Mouse (Mus musculus) heart, postnatal 10 days (tissue): ENCODE measurements around the gene Bmpr1a. TPM values are rescaled to one million over a fixed set of nuclear protein-coding genes. Genes with fewer than 3 reads are reported as not detected.

Experiments used
- DNase-seq, 2 experiments: peaks; one replicate each; pipeline ENCODE4 v3.0.0; 2021
- intact Hi-C: fragments of 180-260 bp; cut with DNase I; formaldehyde crosslinking; loops from one replicate; pipeline ENCODE4 v1.15.1; 2025
- total RNA-seq, 2 experiments: library from RNA; stranded (reverse); gene quantifications; 2 replicates each; pipeline ENCODE4 v1.2.3; 2021

Bmpr1a gene
- 100 to 1,000 TPM in 1 of 2 experiments, 10 to 100 TPM in 1; 83.2 to 115 TPM for total RNA-seq

GRCm38 (mm10) chr14:34503325-34503647 lies at the start of gene Bmpr1a:
TSS of gene Bmpr1a (minus strand) at chr14:34503341.
- intact Hi-C loops: loop anchor here (5.0 kb wide), 3 partner anchors 46 to 191 kb away; partner anchors contain the start of genes Glud1, Mmrn2 and Shld2
- DNase-seq: no peak

DNA sequence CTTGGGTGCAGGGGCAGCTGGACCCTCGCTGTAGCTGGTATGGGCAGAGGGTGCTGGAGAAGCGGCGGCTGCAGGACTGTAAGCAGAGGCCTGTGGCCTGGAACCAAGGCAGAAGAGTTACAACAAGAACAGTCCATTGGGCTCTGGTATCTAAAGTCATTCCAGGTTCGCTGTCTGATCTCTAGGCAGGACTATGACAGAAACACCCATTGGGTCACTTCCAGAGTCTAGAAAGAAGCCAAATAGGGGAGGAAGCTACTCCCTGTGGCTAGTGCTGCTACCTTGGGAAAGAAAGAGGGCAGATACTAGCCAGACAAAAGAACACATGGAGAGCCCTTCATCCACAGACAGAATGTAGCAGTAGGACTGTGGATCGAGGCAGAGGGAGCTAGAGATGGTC lies 49.1 kb upstream of the Bmpr1a start:
- intact Hi-C loops: loop anchor here (10.0 kb wide), 1 partner anchor 277 kb away; no protein-coding TSS in a partner anchor
- DNase-seq: no peak

DNA sequence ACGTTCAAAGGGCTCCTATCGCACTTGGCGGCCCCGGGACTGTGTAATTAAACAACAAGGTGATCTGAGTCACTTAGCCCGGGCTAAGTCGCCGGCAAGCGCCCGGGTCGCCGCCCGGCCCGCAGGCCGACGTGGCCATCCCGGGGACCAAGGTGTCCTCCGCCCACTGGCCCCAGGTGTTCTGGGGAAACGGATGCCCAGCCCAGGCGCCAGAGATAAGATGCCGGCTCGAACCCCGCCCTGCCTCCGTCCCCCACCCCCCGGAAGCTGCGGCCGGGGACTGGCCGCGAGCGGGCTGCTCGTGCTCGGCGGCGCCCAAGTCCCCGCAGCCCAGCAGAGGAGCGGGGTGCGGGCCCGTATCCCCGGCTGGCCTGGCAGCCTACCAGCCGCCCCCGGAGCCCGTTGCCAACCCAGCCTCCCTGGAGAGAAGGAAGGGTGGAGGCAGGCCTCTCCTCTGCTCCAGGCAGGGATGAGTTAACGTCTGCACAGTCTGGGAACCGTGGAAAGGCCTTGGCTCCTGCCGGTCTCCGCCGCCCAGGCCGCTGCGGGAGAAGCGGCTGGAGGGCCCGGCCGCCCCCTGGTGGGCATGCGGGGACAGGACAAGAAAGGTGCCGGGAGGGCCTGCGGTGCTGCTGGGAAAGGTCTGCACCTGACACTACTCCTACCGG lies 46.0 kb upstream of the Bmpr1a start:
- DNase-seq: peak; percentile 86 to 88
- intact Hi-C loops: loop anchor here (2.0 to 5.0 kb wide), 3 partner anchors 48 to 177 kb away; partner anchors contain the start of gene Sncg

DNA sequence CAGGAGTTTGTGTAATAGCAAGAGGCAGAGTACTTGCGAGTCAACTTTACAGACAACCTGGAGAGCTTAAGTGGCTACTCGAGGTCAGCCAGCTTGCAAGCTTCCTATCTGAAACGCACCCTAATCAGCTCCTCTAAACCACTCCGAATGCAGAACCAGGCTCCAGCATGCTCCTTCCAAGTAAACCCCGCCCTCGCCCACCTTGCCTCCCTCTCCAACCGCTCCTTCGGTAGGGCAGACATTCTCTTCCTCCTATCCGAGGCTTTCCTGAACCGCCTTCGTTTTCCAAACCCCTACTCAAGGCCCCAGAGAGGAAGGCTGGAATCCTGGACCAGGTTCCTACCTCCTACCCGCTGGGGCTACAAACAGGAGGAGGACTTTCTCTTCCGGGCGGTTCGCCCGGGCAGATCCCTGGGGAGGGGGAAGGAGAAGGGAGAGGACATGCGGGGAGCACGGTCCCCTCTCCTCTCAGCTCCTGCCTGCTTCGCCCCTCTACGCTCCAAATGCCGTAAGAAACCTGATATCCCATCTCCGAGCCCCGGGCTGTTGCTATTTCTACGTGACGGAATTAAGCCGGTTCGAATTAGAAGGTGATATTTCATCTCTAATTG lies 45.4 kb upstream of the Bmpr1a start:
- peak; percentile 78 for DNase-seq
- intact Hi-C loops: loop anchor here (2.0 to 5.0 kb wide), 3 partner anchors 48 to 176 kb away; partner anchors contain the start of gene Sncg

DNA sequence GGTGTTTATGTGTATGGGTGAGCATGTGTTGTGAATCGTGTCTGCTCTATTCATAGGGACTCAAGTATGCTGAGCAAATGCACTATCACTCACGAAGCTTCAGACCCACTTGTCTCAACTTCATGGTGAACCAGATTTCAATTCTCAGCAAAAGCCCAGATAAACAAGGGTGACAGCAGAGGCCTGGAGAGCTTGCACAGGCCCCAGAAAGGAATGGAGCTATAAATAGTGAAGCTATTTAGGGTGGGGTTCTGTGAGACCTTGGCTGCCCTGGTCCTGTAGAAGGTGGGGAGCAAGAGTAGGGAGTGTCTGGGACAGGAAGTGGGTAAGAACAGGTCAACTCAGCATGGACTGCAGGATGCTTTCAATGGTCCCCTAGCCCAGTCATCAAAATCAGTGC lies 41.4 kb upstream of the Bmpr1a start:
- intact Hi-C loops: no loop called here

DNA sequence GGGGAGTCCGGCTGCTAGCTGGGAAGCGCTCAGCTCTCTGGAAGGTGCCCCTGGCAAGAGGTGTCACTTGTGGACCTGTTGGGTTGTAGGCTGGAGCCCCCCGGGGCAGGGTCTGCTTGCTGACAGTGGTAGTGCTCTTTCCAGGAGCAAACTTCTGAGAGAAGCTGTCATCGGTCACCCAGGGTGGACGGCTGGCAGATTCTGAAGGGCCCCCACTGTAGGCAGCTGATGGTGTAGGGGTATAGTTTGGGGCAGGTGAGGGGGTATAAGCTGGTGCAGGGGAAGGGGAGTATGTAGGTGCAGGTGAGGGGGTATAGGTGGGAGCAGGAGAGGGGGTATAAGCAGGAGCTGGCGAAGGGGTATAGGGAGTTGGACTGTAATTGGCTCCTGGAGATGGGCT lies 40.9 kb upstream of the Bmpr1a start:
- intact Hi-C loops: no loop called here
- DNase-seq: peak in 1 of 2 experiments; percentile 36

More for the DNA sequence above, 41.4 kb upstream of the Bmpr1a start:
- peak; percentile 62 to 69 for DNase-seq

GRCm38 (mm10) chr14:34543596-34543995 lies 40.5 kb upstream of the Bmpr1a start:
- peak; percentile 64 to 77 for DNase-seq
- intact Hi-C loops: no loop called here

DNA sequence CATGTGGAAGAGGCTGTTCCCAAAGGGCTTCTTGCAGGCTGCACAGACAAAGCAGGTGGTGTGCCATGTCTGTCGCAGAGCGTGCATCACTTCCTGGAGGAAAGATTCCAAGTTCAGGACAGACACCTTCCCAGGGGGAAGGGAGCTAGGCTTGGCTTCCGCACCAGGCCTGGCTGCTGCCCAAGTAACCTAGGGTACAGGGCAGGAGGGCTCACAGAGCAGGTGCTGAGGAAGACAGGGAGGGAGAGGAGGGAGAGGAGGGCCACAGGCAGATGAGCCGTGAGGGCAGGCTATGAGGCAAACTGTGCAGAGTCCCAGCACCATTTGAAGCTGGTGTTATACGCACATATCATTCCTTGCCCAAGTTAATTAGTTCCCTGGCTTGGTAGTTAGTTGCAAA lies 38.8 kb upstream of the Bmpr1a start:
- peak in 1 of 2 experiments; percentile 34 for DNase-seq
- intact Hi-C loops: no loop called here

GRCm38 (mm10) chr14:34540685-34541162 lies 37.6 kb upstream of the Bmpr1a start:
- DNase-seq: peak; percentile 74 to 77
- intact Hi-C loops: no loop called here

GRCm38 (mm10) chr14:34535883-34536282 lies 32.7 kb upstream of the Bmpr1a start:
- intact Hi-C loops: no loop called here
- no peak for DNase-seq

GRCm38 (mm10) chr14:34533537-34533936 lies 30.4 kb upstream of the Bmpr1a start:
- intact Hi-C loops: no loop called here
- no peak for DNase-seq

DNA sequence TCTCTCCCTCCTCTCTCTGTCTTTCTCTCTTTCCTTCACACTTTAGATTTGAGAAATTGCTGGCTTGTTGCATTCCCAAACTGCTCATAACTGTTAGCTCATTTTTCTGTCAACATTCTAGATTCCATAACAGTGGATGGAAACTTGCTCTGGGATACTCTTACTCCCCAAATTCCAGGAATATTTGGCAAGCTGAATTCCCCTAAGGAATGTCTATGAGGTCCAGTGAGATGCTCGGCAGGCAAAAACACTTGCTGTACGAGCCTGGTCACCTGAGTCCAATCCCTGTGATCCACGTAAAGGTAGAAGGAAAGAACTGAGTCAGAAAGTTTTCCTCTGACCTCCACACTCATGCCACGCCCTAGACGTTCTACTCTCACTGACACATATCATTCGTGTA lies 29.4 kb upstream of the Bmpr1a start:
- DNase-seq: no peak
- intact Hi-C loops: no loop called here

- intact Hi-C loops: no loop called here
- DNase-seq: peak; percentile 53 to 65
Observed at GRCm38 (mm10) chr14:34528804-34529203, 25.7 kb upstream of the Bmpr1a start.

DNA sequence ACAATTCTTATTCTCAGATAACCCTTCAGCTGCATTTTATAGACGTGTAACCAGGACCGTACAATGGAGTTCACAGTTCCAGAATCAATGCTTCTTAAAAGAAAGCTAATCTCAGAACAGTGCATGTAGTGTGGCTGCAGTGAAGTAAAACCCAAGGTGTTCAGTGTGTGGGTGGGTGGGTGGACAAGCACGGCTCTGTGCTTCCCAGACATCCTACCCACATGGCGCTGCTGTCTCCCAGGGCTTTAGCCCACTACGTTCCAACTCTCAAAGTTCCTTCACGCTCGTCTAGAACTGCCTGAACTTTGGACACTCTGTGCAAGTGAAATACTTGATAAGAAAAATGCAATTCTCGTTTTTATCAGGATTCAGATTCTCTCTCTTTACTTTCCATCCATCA lies 19.6 kb upstream of the Bmpr1a start, which contains the start of gene 9230112D13Rik:
TSS of gene 9230112D13Rik (minus strand) at position 101 of the 400 bp plus-strand sequence.
- intact Hi-C loops: no loop called here
- no peak for DNase-seq

DNA sequence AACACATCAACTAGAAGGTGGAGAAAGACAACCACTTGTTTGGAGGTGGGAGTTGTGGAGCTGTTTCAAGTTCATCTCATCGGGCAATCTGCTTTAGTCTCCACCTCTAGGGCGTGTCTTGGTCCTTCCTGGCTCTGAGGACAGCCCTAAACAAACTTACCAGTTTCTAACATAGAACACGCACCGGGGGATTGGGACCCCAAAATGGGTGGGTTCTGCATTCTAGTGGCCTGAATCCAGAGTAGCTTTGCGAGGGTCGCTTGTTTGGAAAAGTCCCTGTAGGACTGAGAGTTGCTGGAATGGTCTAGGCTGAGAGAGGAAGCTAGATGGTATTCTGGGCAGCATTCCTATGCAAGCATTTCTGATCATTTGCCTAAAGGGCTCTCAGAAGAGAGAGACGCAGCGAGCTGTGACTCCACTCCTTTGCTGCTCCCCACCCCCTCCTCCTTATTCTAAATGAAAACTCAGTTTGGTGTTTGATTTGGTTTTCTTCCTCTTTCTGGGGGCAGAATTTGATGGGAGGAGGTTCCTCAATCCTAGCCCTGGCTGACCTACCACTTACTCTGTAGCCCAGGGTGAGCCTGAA lies 14.9 kb upstream of the Bmpr1a start:
- DNase-seq: no peak
- intact Hi-C loops: no loop called here

DNA sequence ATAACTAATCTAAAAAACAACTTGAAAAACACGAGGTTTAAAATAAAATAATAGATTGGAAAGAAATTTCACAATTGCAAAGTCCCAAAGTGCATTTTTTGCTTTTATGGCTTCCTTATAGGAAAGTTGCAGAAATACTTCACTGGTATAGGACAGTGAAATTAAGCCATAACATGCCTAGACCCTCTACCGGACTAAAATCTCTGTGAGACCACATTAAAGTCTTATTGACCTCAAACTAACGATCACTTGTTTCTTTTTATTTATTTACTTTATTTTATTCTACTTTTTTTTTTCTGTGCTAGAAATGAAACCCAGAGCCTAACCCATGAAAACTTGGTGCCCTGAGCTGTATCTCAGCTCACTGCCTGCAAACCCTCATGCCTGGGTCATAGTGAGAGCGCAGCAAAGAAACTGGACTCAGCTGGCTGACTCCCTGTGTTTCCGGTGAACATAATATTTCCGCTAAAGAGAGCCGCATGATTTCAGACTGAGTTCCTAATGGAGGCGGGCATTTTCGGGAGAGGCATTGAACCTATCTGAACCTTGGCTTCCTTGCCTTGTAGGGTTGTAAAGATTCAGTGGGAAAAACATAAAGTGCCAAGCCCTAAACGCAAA lies 13.9 kb upstream of the Bmpr1a start:
- intact Hi-C loops: no loop called here
- no peak for DNase-seq

DNA sequence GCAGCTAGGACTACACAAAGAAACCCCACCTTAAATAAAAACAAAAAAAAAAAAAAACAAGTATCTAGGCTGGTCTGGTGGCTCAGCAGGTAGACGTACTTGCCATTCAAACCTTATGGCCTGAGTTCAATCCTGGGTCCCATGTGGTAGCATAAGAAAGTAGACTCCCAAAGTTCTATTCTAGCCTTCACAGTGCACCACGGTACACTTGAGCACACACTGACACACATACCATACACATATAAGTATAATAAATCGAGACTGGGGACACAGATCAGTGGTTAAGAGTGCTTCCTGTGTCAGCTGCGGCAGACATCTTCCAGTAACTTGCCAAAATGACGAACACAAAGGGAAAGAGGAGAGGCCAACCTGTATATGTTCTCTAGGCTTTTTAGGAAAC lies 12.7 kb upstream of the Bmpr1a start:
- no peak for DNase-seq
- intact Hi-C loops: no loop called here

DNA sequence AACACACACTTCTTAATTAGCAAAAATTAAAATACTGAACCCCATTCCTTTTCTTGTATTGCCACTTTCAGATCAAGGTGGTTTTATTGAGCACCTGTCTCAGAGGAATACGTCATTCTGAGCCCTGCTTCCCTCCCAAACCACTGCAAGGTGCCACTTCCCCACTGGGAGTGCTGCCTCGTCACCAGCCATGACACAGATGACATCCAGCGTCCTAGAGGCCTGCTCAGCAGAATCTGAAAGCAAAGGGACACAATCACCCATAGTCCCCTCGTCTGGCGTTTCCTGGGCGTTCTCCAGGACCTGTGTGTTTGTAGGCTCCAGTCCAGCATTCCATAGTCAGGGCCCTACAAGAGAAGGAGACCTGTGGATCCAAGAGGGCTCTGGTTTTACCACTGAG lies 11.0 kb upstream of the Bmpr1a start:
- intact Hi-C loops: no loop called here
- peak; percentile 78 to 79 for DNase-seq

DNA sequence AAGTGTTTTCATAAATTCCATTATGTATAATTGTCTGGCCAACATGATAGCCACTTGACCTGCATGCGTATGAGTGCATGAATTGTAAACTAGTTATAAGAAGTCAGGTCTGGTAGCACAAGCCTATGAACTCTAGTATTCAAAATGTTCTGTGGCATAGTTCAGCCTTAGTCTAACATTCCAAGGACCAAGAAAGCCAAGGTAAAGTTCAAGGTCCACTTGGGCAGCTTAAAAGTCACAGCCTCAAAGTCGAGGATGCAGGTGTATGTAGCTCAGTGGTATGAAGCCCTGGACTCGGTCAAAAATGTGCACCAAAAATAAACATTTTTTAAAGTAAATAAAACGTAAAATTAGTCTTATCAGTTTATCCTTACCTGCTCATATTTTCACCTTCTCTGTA lies 9.5 kb upstream of the Bmpr1a start:
- no peak for DNase-seq
- intact Hi-C loops: no loop called here

- DNase-seq: no peak
- intact Hi-C loops: no loop called here
Observed at GRCm38 (mm10) chr14:34511901-34512300, 8.8 kb upstream of the Bmpr1a start.

GRCm38 (mm10) chr14:34508842-34509439 lies 5.8 kb upstream of the Bmpr1a start:
- no peak for DNase-seq
- intact Hi-C loops: no loop called here
